Mouse (Mus musculus) adrenal gland, adult (tissue): ENCODE data around the gene Dscam.
A peak's percentile ranks its signal among the peaks of the same experiment; 100 is the strongest.

ENCODE experiments used
- DNase-seq, 2 experiments: peaks; one replicate each; pipeline ENCODE4 v3.0.0; 2022 to 2023; ENCODE audit warnings: low spot score in 1 of 2; ENCODE audit not compliant: inconsistent age in 2 of 2

Dscam gene

GRCm38 (mm10) chr16:97110028-97110427 lies 60.5 kb downstream of the Dscam start:
- DNase-seq: no peak

GRCm38 (mm10) chr16:97105266-97105665 lies 65.3 kb downstream of the Dscam start:
- no peak for DNase-seq

GRCm38 (mm10) chr16:97103046-97103445 lies 67.5 kb downstream of the Dscam start:
- no peak for DNase-seq

GRCm38 (mm10) chr16:97100091-97100490 lies 70.5 kb downstream of the Dscam start:
- no peak for DNase-seq

- DNase-seq: no peak
Measured at GRCm38 (mm10) chr16:97098508-97098907, 72.0 kb downstream of the Dscam start.

GRCm38 (mm10) chr16:97096709-97097108 lies 73.8 kb downstream of the Dscam start:
- DNase-seq: peak; percentile 33 to 71

- DNase-seq: no peak
Measured at GRCm38 (mm10) chr16:97095496-97095895, 75.1 kb downstream of the Dscam start.

GRCm38 (mm10) chr16:97089339-97089738 lies 81.2 kb downstream of the Dscam start:
- DNase-seq: no peak

- DNase-seq: no peak
Measured at GRCm38 (mm10) chr16:97083694-97084093, 86.9 kb downstream of the Dscam start.

GRCm38 (mm10) chr16:97075920-97076572 lies 94.5 kb downstream of the Dscam start:
- no peak for DNase-seq

- no peak for DNase-seq
Measured at GRCm38 (mm10) chr16:97075137-97075902, 95.2 kb downstream of the Dscam start.

- DNase-seq: no peak
Measured at GRCm38 (mm10) chr16:97073847-97074246, 96.7 kb downstream of the Dscam start.

GRCm38 (mm10) chr16:97072624-97073023 lies 97.9 kb downstream of the Dscam start:
- DNase-seq: no peak

GRCm38 (mm10) chr16:97066856-97067255 lies 103.7 kb downstream of the Dscam start:
- DNase-seq: peak; percentile 5 to 22

GRCm38 (mm10) chr16:97062207-97062606 lies 108.3 kb downstream of the Dscam start:
- DNase-seq: peak in 1 of 2 experiments; percentile 20

- no peak for DNase-seq
Measured at GRCm38 (mm10) chr16:97061390-97061789, 109.2 kb downstream of the Dscam start.

GRCm38 (mm10) chr16:97060736-97061135 lies 109.8 kb downstream of the Dscam start:
- no peak for DNase-seq

- DNase-seq: no peak
Measured at GRCm38 (mm10) chr16:97060276-97060675, 110.3 kb downstream of the Dscam start.

- DNase-seq: no peak
Measured at GRCm38 (mm10) chr16:97035271-97035670, 135.3 kb downstream of the Dscam start.

GRCm38 (mm10) chr16:97033540-97034058 lies 137.0 kb downstream of the Dscam start:
- no peak for DNase-seq

GRCm38 (mm10) chr16:97027701-97028100 lies 142.9 kb downstream of the Dscam start:
- peak in 1 of 2 experiments; percentile 45 for DNase-seq

GRCm38 (mm10) chr16:97026803-97027202 lies 143.7 kb downstream of the Dscam start:
- DNase-seq: no peak
